Mouse (Mus musculus) CH12.LX (cell line): ENCODE data around the gene Tsg101. TPM values are rescaled to one million over a fixed set of nuclear protein-coding genes. Genes with fewer than 3 reads are reported as not detected.
"Not testable (repeated sequence)": the region's sequence is repeated elsewhere in the genome, so short reads cannot be mapped to it uniquely, and the experiment has no call there.

Experiments
- DNase-seq: peaks from one replicate; pipeline ENCODE4 v3.0.0-alpha.2; 2013; ENCODE audit errors: extremely low read depth
- H3K27ac ChIP-seq: 2 replicates; pipeline ENCODE4 v1.5.1; 2012; ENCODE audit warnings: low read depth, mild to moderate bottlenecking, control low read depth, moderate library complexity; ENCODE audit not compliant: insufficient read depth
- H3K27me3 ChIP-seq: replicated peaks from 2 replicates; pipeline ENCODE3; 2012; ENCODE audit warnings: inconsistent platforms
- H3K36me3 ChIP-seq, 2 experiments: replicated peaks in 1 of 2; 2 replicates each; pipeline versions ENCODE3 to v1.6.1; 2012; ENCODE audit warnings: inconsistent platforms in 1 of 2, low read length in 1 of 2, mild to moderate bottlenecking in 1 of 2, mixed read lengths in 1 of 2, moderate library complexity in 1 of 2; ENCODE audit not compliant: control insufficient read depth in 1 of 2, insufficient read depth in 1 of 2
- H3K4me1 ChIP-seq, 2 experiments: 2 replicates each; pipeline ENCODE4 v1.6.1; 2012; ENCODE audit warnings: inconsistent platforms in 1 of 2, moderate library complexity in 1 of 2; ENCODE audit not compliant: insufficient read depth in 2 of 2, control insufficient read depth in 1 of 2
- H3K4me2 ChIP-seq: 2 replicates; pipeline ENCODE4 v1.6.1; 2012; ENCODE audit warnings: low read depth, mild to moderate bottlenecking, control low read depth; ENCODE audit not compliant: poor library complexity, insufficient read depth, severe bottlenecking
- H3K4me3 ChIP-seq, 3 experiments: fragments of 150-350 bp in 1 of 3; sonication (generic) in 1 of 3; replicated peaks in 1 of 3; 2 replicates each; pipeline versions ENCODE3 to v1.5.1; 2011 to 2012; ENCODE audit warnings: low read depth in 2 of 3, low read length in 2 of 3, mild to moderate bottlenecking in 2 of 3, moderate library complexity in 2 of 3, control low read depth in 1 of 3, improper control_type of control experiment in 1 of 3, inconsistent platforms in 1 of 3, mixed read lengths in 1 of 3; ENCODE audit not compliant: poor library complexity in 1 of 3
- H3K79me2 ChIP-seq: replicated peaks from 2 replicates; pipeline ENCODE4 v1.6.1; 2012; ENCODE audit warnings: mild to moderate bottlenecking, moderate library complexity; ENCODE audit not compliant: control insufficient read depth, poor library complexity, insufficient read depth, severe bottlenecking; ENCODE audit errors: extremely low read depth
- H3K9ac ChIP-seq: 2 replicates; pipeline ENCODE4 v1.6.1; 2012; ENCODE audit warnings: low read depth, mild to moderate bottlenecking, control low read depth, moderate library complexity; ENCODE audit not compliant: insufficient read depth
- H3K9me3 ChIP-seq: replicated peaks from 2 replicates; pipeline ENCODE3; 2012; ENCODE audit warnings: low read length, inconsistent platforms, mixed read lengths
- BHLHE40 ChIP-seq: IDR thresholded peaks from 2 replicates; pipeline ENCODE4 v1.6.1; 2011; ENCODE audit warnings: mild to moderate bottlenecking, low read depth, low read length, improper control_type of control experiment
- CHD1 ChIP-seq: IDR thresholded peaks from 2 replicates; pipeline ENCODE4 v1.6.1; 2012; ENCODE audit warnings: low read depth, low read length, improper control_type of control experiment, inconsistent platforms
- EP300 ChIP-seq: IDR thresholded peaks from 2 replicates; pipeline ENCODE4 v1.6.1; 2011; ENCODE audit warnings: low read length, improper control_type of control experiment
- ETS1 ChIP-seq: conservative IDR thresholded peaks from 2 replicates; pipeline ENCODE4 v1.6.1; 2012; ENCODE audit warnings: low read depth, mild to moderate bottlenecking, inconsistent platforms, low read length, improper control_type of control experiment, moderate library complexity
- GABPA ChIP-seq: IDR thresholded peaks from 2 replicates; pipeline ENCODE4 v1.6.1; 2012; ENCODE audit warnings: low read depth, low read length, improper control_type of control experiment, inconsistent platforms; ENCODE audit not compliant: insufficient replicate concordance
- HCFC1 ChIP-seq: IDR thresholded peaks from 2 replicates; pipeline ENCODE4 v1.6.1; 2012; ENCODE audit warnings: low read depth, mild to moderate bottlenecking, inconsistent platforms, low read length, improper control_type of control experiment
- IRF4 ChIP-seq: IDR thresholded peaks from 2 replicates; pipeline ENCODE4 v1.6.1; 2014; ENCODE audit warnings: low read depth, mild to moderate bottlenecking, inconsistent platforms, low read length, improper control_type of control experiment
- MAX ChIP-seq: IDR thresholded peaks from 2 replicates; pipeline ENCODE4 v1.6.1; 2011; ENCODE audit warnings: low read length, improper control_type of control experiment
- POLR2A ChIP-seq: IDR thresholded peaks from 2 replicates; pipeline ENCODE4 v1.6.1; 2011; ENCODE audit warnings: low read depth, mild to moderate bottlenecking, improper control_type of control experiment, low read length
- RAD21 ChIP-seq: IDR thresholded peaks from 2 replicates; pipeline ENCODE4 v1.6.1; 2011; ENCODE audit warnings: low read depth, mild to moderate bottlenecking, low read length, improper control_type of control experiment, moderate library complexity
- RCOR1 ChIP-seq: conservative IDR thresholded peaks from 2 replicates; pipeline ENCODE4 v1.6.1; 2012; ENCODE audit warnings: low read depth, mild to moderate bottlenecking, inconsistent platforms, low read length, improper control_type of control experiment
- UBTF ChIP-seq: IDR thresholded peaks from 2 replicates; pipeline ENCODE4 v1.6.1; 2012; ENCODE audit warnings: low read depth, mild to moderate bottlenecking, inconsistent platforms, low read length, improper control_type of control experiment, moderate library complexity
- ZC3H11A ChIP-seq: IDR thresholded peaks from 2 replicates; pipeline ENCODE4 v1.6.1; 2012; ENCODE audit warnings: low read depth, mild to moderate bottlenecking, inconsistent platforms, low read length, improper control_type of control experiment
- ZNF384 ChIP-seq: IDR thresholded peaks from 2 replicates; pipeline ENCODE4 v1.6.1; 2012; ENCODE audit warnings: low read depth, low read length, improper control_type of control experiment, inconsistent platforms
- dilution Hi-C: fragments of 300-500 bp; cut with MboI; formaldehyde crosslinking; loops from 2 replicates; pipeline ENCODE4 v1.14.3; 2020; ENCODE audit warnings: low sequenced_read_pairs; ENCODE audit not compliant: extremely low pct_unique_long_range_greater_than_20kb, extremely low pct_ligation_motif_present
- in situ Hi-C: fragments of 300-500 bp; cut with MboI; formaldehyde crosslinking; loops from 3 replicates; pipeline ENCODE4 v1.14.3; 2019; ENCODE audit warnings: low sequenced_read_pairs, low pct_ligation_motif_present, low pct_unique_long_range_greater_than_20kb, mixed read lengths
- polyA plus RNA-seq: library from polyadenylated mRNA; unstranded; fragments of >175 nt; gene quantifications from 2 replicates; pipeline ENCODE4 v1.2.1, GENCODE M21; 2012; ENCODE audit warnings: low read depth; ENCODE audit not compliant: insufficient read length
- total RNA-seq, 2 experiments: library from RNA; depleted of rRNA; stranded (reverse); fragments of 300-350 nt in 1 of 2; fragments of >200 nt in 1 of 2; gene quantifications; 2 replicates each; pipeline ENCODE4 v1.2.3; 2012 to 2014

Gene Tsg101
- total and polyA plus RNA-seq, 3 experiments = 19.8 to 93.5 (median 46.0) TPM

DNA sequence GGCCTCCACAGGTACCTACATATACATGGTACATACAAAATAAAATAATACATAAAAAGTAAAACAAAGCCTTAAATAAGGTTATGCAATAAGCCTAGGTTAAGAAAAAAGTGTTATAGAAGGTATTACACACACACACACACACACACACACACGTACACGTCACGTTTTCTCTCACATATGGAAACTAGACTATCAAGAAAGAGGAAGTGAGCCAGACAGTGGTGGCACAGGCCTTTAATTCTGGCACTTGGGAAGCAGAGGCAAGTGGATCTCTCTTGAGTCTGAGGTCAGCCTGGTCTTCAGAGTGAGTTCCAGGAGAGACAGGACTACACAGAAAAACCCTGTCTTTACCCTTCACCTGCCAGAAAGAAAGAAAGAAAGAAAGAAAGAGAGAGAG lies 24.3 kb downstream of the Tsg101 start:
- Histone ChIP-seq H3K4me3 (no peak overlapping the region), H3K36me3 (peaks cover 29 to 69% of the 10 kb centered on the region in 2 experiments), H3K9ac (no peak overlapping the region), H3K27ac (no peak overlapping the region), H3K9me3 (no peaks in the 10 kb centered on the region), H3K79me2 (0 out of 2 replicates have a peak, but pooled peaks cover 2% of the 10 kb centered on the region), H3K27me3 (no peaks in the 10 kb centered on the region), H3K4me1 (peaks cover 2 to 31% of the 10 kb centered on the region in 2 experiments; a peak in 3 of 4 replicates), H3K4me2 (no peak overlapping the region)
- dilution Hi-C loops = no loop called here
- TF ChIP-seq RCOR1 (no peak), ZNF384 (peak; percentile 65; the same call in 1 of the 2 replicates), UBTF (no peak), EP300 (peak; percentile 85), GABPA (no peak), IRF4 (peak; percentile 90), CHD1 (no peak), BHLHE40 (no peak), POLR2A (no peak), MAX (no peak)
- peak; percentile 72 for DNase-seq
- in situ Hi-C loops = no loop called here

GRCm38 (mm10) chr7:46883304-46883703 lies 36.5 kb downstream of the Tsg101 start:
- H3K4me2 ChIP-seq = no peak overlapping the region
- DNase-seq = no peak
- in situ Hi-C loops = no loop called here
- no peak overlapping the region for H3K27ac ChIP-seq
- dilution Hi-C loops = no loop called here
- H3K4me1 ChIP-seq = peaks cover 2 to 14% of the 10 kb centered on the region in 2 experiments; a peak in 2 of 4 replicates
- H3K79me2 ChIP-seq = no peaks in the 10 kb centered on the region
- H3K9ac ChIP-seq = no peak overlapping the region
- H3K4me3 ChIP-seq = no peak overlapping the region
- TF ChIP-seq HCFC1 (no peak), ZC3H11A (no peak), RAD21 (no peak)
- TF ChIP-seq, all 38 proteins: peak for 0
- Histone ChIP-seq H3K27me3 (no peaks in the 10 kb centered on the region), H3K9me3 (no peaks in the 10 kb centered on the region), H3K36me3 (peaks cover 10 to 30% of the 10 kb centered on the region in 2 experiments)

DNA sequence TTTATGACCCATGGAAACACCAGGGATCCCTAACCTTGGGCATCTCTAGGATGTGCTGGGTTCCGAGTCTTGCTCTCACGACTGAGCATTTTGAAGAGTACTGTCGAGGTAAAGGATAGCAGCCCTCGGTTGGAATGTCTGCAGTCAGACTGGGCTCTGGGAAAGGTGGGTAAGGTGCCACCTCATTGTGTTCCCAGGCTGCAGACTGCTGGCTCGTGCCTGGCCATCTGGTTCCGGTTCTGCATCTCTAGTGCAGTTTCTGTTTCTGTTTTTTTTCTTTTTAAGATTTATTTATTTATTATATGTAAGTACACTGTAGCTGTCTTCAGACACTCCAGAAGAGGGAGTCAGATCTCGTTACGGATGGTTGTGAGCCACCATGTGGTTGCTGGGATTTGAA lies 37.8 kb downstream of the Tsg101 start:
- Histone ChIP-seq H3K36me3 (peaks cover 3 to 21% of the 10 kb centered on the region in 2 experiments), H3K4me1 (peaks cover 2 to 14% of the 10 kb centered on the region in 2 experiments; a peak in 2 of 4 replicates)
- dilution Hi-C loops, H3K27me3 ChIP-seq, in situ Hi-C loops, H3K4me2 ChIP-seq, H3K9ac ChIP-seq, H3K27ac ChIP-seq, H3K79me2 ChIP-seq, H3K9me3 ChIP-seq, H3K4me3 ChIP-seq: not testable (repeated sequence)
- peak; percentile 9 for DNase-seq
- 0 out of 2 replicates have a peak, but pooled peaks have one; percentile 12 for TF ChIP-seq IRF4
- TF ChIP-seq ETS1 = peak; percentile 35; the same call in 1 of the 2 replicates
- peak; percentile 76 for TF ChIP-seq BHLHE40
